Mouse (Mus musculus) megakaryocyte, embryonic 14.5 days (primary cell): ENCODE data around the gene Ccnt1. TPM values are rescaled to one million over a fixed set of nuclear protein-coding genes. Genes with fewer than 3 reads are reported as not detected.
A peak's percentile ranks its signal among the peaks of the same experiment; 100 is the strongest.
"Not testable (repeated sequence)": the region's sequence is repeated elsewhere in the genome, so short reads cannot be mapped to it uniquely, and the experiment has no call there.

Experiments
- H3K27me3 ChIP-seq: replicated peaks from 2 replicates; pipeline ENCODE3; 2012; ENCODE audit warnings: inconsistent platforms
- H3K36me3 ChIP-seq: replicated peaks from 2 replicates; pipeline ENCODE3; 2012; ENCODE audit warnings: low read length, inconsistent platforms, mixed read lengths
- H3K4me1 ChIP-seq: 2 replicates; pipeline ENCODE4 v1.6.1; 2012; ENCODE audit warnings: inconsistent platforms
- H3K4me3 ChIP-seq: replicated peaks from 2 replicates; pipeline ENCODE3; 2012; ENCODE audit warnings: moderate library complexity, mild to moderate bottlenecking, inconsistent platforms
- H3K9me3 ChIP-seq: 2 replicates; pipeline ENCODE4 v1.6.1; 2012; ENCODE audit warnings: inconsistent platforms
- FLI1 ChIP-seq: IDR thresholded peaks from 2 replicates; pipeline ENCODE4 v1.6.1; 2012; ENCODE audit warnings: low read length, inconsistent platforms, mixed read lengths
- GATA1 ChIP-seq: IDR thresholded peaks from 3 replicates; pipeline ENCODE4 v1.6.1; 2012; ENCODE audit warnings: mixed read lengths, low read length, inconsistent platforms, borderline replicate concordance
- polyA plus RNA-seq: library from polyadenylated mRNA; stranded (reverse); fragments of >175 nt; gene quantifications from 2 replicates; pipeline ENCODE4 v1.2.3, GENCODE M21; 2012; ENCODE audit warnings: low replicate concordance; ENCODE audit not compliant: insufficient read depth

Gene Ccnt1
- polyA plus RNA-seq, 1 experiment: 5.1 TPM

- Histone ChIP-seq H3K9me3 (no peaks in the 10 kb centered on the region), H3K4me1 (peaks cover 74% of the 10 kb centered on the region), H3K27me3 (peaks cover 34% of the 10 kb centered on the region), H3K36me3 (peaks cover 96% of the 10 kb centered on the region), H3K4me3 (no peak overlapping the region)
- no peak for TF ChIP-seq GATA1
These were observed 29.4 kb upstream of the Ccnt1 start for GRCm38 (mm10) chr15:98600036-98600709.

DNA sequence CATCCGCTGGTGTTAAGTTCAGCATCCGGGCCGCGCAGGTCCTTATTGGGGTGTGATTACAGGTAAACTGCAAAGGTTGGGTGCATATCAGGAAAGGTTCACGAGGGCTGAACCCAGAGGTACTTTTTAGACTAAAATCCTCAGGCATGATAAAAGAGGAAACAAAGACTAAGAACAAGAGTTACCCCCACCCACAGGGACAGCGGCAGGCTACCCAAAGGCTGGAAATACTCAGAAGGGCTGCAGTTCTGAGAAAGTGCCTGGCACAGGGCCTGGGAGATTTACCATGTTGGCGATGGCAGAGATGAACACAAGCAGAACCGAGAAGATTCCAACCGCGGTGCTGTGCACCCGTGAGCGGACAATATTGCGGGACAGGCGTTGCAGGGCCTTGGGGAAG, 25.9 kb upstream of the Ccnt1 start:
- H3K9me3 ChIP-seq: no peaks in the 10 kb centered on the region
- peaks cover 98% of the 10 kb centered on the region for H3K36me3 ChIP-seq
- no peak for TF ChIP-seq FLI1
- TF ChIP-seq GATA1: no peak
- H3K27me3 ChIP-seq: peaks cover 41% of the 10 kb centered on the region
- no peak overlapping the region for H3K4me3 ChIP-seq
- peaks cover 66% of the 10 kb centered on the region for H3K4me1 ChIP-seq

GRCm38 (mm10) chr15:98595049-98595448, 24.3 kb upstream of the Ccnt1 start:
- no peak for TF ChIP-seq FLI1
- no peak for TF ChIP-seq GATA1
- peaks cover 66% of the 10 kb centered on the region for H3K4me1 ChIP-seq
- H3K4me3 ChIP-seq: no peak overlapping the region
- H3K9me3 ChIP-seq: no peaks in the 10 kb centered on the region
- H3K36me3 ChIP-seq: peaks cover 98% of the 10 kb centered on the region
- peaks cover 42% of the 10 kb centered on the region for H3K27me3 ChIP-seq

DNA sequence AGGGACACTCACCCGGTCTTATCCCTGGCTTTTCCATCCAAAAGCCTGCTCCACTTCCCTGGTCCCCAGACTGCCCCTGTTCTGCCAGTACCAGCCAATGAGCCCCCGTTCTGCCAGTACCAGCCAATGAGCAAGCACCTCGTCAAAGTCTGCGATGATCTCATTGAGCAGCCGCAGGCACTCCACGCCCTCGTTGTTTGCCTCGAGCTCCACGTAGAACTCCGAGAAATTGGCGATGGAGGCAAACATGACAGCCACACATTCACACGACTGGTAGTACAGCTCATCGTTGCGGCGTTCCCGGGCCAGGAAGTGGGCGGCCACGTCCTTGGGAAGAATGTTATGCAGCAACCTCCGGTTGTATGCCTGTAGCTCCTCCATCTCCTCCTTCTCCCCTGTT, 23.5 kb upstream of the Ccnt1 start:
- Histone ChIP-seq H3K36me3 (peaks cover 97% of the 10 kb centered on the region), H3K9me3 (no peaks in the 10 kb centered on the region), H3K4me1 (peaks cover 67% of the 10 kb centered on the region), H3K27me3 (peaks cover 40% of the 10 kb centered on the region), H3K4me3 (no peak overlapping the region)
- TF ChIP-seq GATA1 (no peak), FLI1 (no peak)

- peaks cover 66% of the 10 kb centered on the region for H3K4me1 ChIP-seq
- H3K4me3 ChIP-seq: no peak overlapping the region
- H3K27me3 ChIP-seq: peaks cover 29% of the 10 kb centered on the region
- peaks cover 85% of the 10 kb centered on the region for H3K36me3 ChIP-seq
- H3K9me3 ChIP-seq: no peaks in the 10 kb centered on the region
- TF ChIP-seq GATA1: no peak
- no peak for TF ChIP-seq FLI1
These were observed 20.7 kb upstream of the Ccnt1 start for GRCm38 (mm10) chr15:98591396-98591795.

GRCm38 (mm10) chr15:98589640-98590336, 19.1 kb upstream of the Ccnt1 start:
- H3K4me1 ChIP-seq: peaks cover 70% of the 10 kb centered on the region
- TF ChIP-seq FLI1: no peak
- TF ChIP-seq GATA1: no peak
- peaks cover 71% of the 10 kb centered on the region for H3K36me3 ChIP-seq
- peak overlapping the region; percentile 42 for H3K4me3 ChIP-seq
- peaks cover 25% of the 10 kb centered on the region for H3K27me3 ChIP-seq
- no peaks in the 10 kb centered on the region for H3K9me3 ChIP-seq

- H3K9me3 ChIP-seq: no peaks in the 10 kb centered on the region
- H3K27me3 ChIP-seq: peaks cover 18% of the 10 kb centered on the region
- peaks cover 51% of the 10 kb centered on the region for H3K36me3 ChIP-seq
- TF ChIP-seq GATA1: no peak
- H3K4me1 ChIP-seq: peaks cover 68% of the 10 kb centered on the region
- H3K4me3 ChIP-seq: no peak overlapping the region
These were observed 17.0 kb upstream of the Ccnt1 start for GRCm38 (mm10) chr15:98587751-98588150.

- Histone ChIP-seq H3K4me1 (peaks cover 59% of the 10 kb centered on the region), H3K36me3 (peaks cover 35% of the 10 kb centered on the region), H3K27me3 (peaks cover 19% of the 10 kb centered on the region)
- H3K4me3 ChIP-seq, H3K9me3 ChIP-seq: not testable (repeated sequence)
These were observed 15.4 kb upstream of the Ccnt1 start for GRCm38 (mm10) chr15:98586141-98586540.

DNA sequence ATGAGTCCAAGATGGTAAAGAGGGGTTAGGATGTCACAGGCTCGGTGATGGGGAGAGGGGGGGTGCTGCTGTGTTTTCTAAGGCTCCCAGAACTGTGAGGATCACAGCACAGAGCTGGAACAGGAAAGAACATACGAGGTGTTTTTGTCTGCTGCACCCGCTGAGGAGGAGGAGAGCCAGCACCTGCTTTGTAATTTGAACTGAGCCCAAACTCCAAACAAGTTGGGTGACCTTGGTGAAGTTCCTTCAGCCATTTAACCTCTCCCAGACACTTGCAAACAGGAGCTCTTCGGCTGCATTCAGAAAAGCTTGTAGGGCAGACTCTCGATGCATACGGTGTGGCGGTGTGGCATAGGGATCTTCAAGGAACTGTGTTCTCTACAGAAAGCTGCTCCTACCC, 14.7 kb upstream of the Ccnt1 start:
- H3K27me3 ChIP-seq: peaks cover 16% of the 10 kb centered on the region
- H3K4me1 ChIP-seq: peaks cover 52% of the 10 kb centered on the region
- TF ChIP-seq FLI1 (no peak), GATA1 (no peak)

DNA sequence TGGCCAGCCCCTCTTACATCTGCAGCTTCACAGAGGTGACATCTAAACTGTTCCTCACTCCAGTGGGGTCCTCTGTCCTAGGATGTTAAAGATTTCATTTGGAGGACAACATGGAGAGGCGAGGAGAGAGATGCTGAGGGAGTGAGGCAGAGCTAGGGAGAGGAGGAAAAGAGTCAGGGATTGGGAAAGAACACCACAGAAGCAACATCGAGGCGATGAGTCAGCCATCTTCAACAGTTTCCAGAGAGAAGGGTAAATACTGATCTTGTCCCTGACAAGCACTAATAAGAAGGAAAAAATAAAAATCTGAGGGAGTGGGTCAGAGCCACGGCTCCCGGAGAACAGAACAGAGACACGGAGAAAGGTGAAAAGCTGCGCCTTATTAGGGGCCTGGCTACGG, 12.3 kb upstream of the Ccnt1 start:
- Histone ChIP-seq H3K4me1 (peaks cover 47% of the 10 kb centered on the region), H3K4me3 (no peak overlapping the region), H3K36me3 (peaks cover 6% of the 10 kb centered on the region), H3K9me3 (no peaks in the 10 kb centered on the region), H3K27me3 (peaks cover 24% of the 10 kb centered on the region)
- TF ChIP-seq GATA1 (no peak), FLI1 (no peak)

More for the DNA sequence above, 14.7 kb upstream of the Ccnt1 start:
- Histone ChIP-seq H3K4me3 (no peak overlapping the region), H3K9me3 (no peaks in the 10 kb centered on the region), H3K36me3 (peaks cover 28% of the 10 kb centered on the region)

DNA sequence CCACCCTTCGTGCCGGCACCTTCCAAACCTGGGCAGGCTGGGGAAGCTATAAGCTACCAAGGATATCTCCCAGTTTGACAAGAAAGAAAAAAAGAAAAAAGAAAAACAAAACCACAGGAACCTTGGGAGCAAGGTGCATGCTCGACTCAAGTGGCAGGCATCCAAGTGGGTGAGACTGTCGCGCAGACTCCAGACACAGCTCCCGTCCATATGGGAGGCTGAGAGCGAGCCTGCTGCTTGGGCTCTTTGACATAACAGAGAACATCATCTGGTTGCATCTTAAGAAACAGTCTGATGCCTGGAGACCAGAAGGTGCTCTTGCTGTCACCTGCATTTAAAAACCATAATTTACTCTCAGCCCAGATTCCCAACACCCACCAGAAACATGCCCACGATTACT, 11.7 kb upstream of the Ccnt1 start:
- peaks cover 28% of the 10 kb centered on the region for H3K27me3 ChIP-seq
- H3K4me3 ChIP-seq: no peak overlapping the region
- no peaks in the 10 kb centered on the region for H3K9me3 ChIP-seq
- TF ChIP-seq GATA1: no peak
- TF ChIP-seq FLI1: no peak
- peaks cover 52% of the 10 kb centered on the region for H3K4me1 ChIP-seq
- peaks cover 2% of the 10 kb centered on the region for H3K36me3 ChIP-seq
